Mouse (Mus musculus): ENCODE data around the gene Sh2d4b.
A peak's percentile ranks its signal among the peaks of the same experiment; 100 is the strongest.

Gene Sh2d4b

GRCm38 (mm10) chr14:40893196-40893595 lies at the start of gene Sh2d4b:
Sh2d4b (minus strand) TSS chr14:40893266.
- no peak for DNase-seq (ENCODE audit: low read depth)

- no peak for DNase-seq (ENCODE audit: low read depth)
These were observed 49.4 kb upstream of the Sh2d4b start for GRCm38 (mm10) chr14:40942429-40942828.

- DNase-seq (ENCODE audit: low read depth), result no peak
These were observed 45.4 kb upstream of the Sh2d4b start for GRCm38 (mm10) chr14:40938380-40938987.

- no peak for DNase-seq (ENCODE audit: low read depth)
These were observed 44.0 kb upstream of the Sh2d4b start for GRCm38 (mm10) chr14:40937052-40937451.

- DNase-seq (ENCODE audit: low read depth), result peak; percentile 48
These were observed 42.4 kb upstream of the Sh2d4b start for GRCm38 (mm10) chr14:40935481-40935880.

- no peak for DNase-seq (ENCODE audit: low read depth)
These were observed 42.0 kb upstream of the Sh2d4b start for GRCm38 (mm10) chr14:40935054-40935453.

- DNase-seq (ENCODE audit: low read depth), result no peak
These were observed 40.3 kb upstream of the Sh2d4b start for GRCm38 (mm10) chr14:40933328-40933727.

GRCm38 (mm10) chr14:40932225-40932624 lies 39.2 kb upstream of the Sh2d4b start:
- no peak for DNase-seq (ENCODE audit: low read depth)

GRCm38 (mm10) chr14:40931115-40931829 lies 38.2 kb upstream of the Sh2d4b start:
- no peak for DNase-seq (ENCODE audit: low read depth)

- no peak for DNase-seq (ENCODE audit: low read depth)
These were observed 36.9 kb upstream of the Sh2d4b start for GRCm38 (mm10) chr14:40929943-40930342.

GRCm38 (mm10) chr14:40928897-40929296 lies 35.8 kb upstream of the Sh2d4b start:
- no peak for DNase-seq (ENCODE audit: low read depth)

- DNase-seq (ENCODE audit: low read depth), result no peak
These were observed 34.0 kb upstream of the Sh2d4b start for GRCm38 (mm10) chr14:40927041-40927440.

- peak; percentile 40 for DNase-seq (ENCODE audit: low read depth)
These were observed 31.5 kb upstream of the Sh2d4b start for GRCm38 (mm10) chr14:40924378-40925113.

GRCm38 (mm10) chr14:40921241-40921640 lies 28.2 kb upstream of the Sh2d4b start:
- DNase-seq (ENCODE audit: low read depth), result no peak

GRCm38 (mm10) chr14:40919521-40919920 lies 26.5 kb upstream of the Sh2d4b start:
- DNase-seq (ENCODE audit: low read depth), result no peak

GRCm38 (mm10) chr14:40918477-40918876 lies 25.4 kb upstream of the Sh2d4b start:
- DNase-seq (ENCODE audit: low read depth), result no peak

GRCm38 (mm10) chr14:40917632-40918031 lies 24.6 kb upstream of the Sh2d4b start:
- peak; percentile 74 for DNase-seq (ENCODE audit: low read depth)

- no peak for DNase-seq (ENCODE audit: low read depth)
These were observed 23.6 kb upstream of the Sh2d4b start for GRCm38 (mm10) chr14:40916667-40917066.

- DNase-seq (ENCODE audit: low read depth), result no peak
These were observed 22.8 kb upstream of the Sh2d4b start for GRCm38 (mm10) chr14:40915838-40916237.

- DNase-seq (ENCODE audit: low read depth), result no peak
These were observed 21.6 kb upstream of the Sh2d4b start for GRCm38 (mm10) chr14:40914701-40915100.

GRCm38 (mm10) chr14:40913709-40914108 lies 20.6 kb upstream of the Sh2d4b start:
- no peak for DNase-seq (ENCODE audit: low read depth)

GRCm38 (mm10) chr14:40911529-40911928 lies 18.5 kb upstream of the Sh2d4b start:
- no peak for DNase-seq (ENCODE audit: low read depth)

- no peak for DNase-seq (ENCODE audit: low read depth)
These were observed 15.7 kb upstream of the Sh2d4b start for GRCm38 (mm10) chr14:40908763-40909162.

Data from c-Kit-positive CD71-positive TER-119-negative erythroid progenitor cells, embryonic 14.5 days (primary cell).